Mouse (Mus musculus) kidney, adult 2 months (tissue): Measurements from ENCODE around the gene 4933405L10Rik. TPM values are rescaled to one million over a fixed set of nuclear protein-coding genes. Genes with fewer than 3 reads are reported as not detected.
A peak's percentile ranks its signal among the peaks of the same experiment; 100 is the strongest.

ENCODE experiments used
- DNase-seq: peaks from one replicate; pipeline ENCODE4 v3.0.0; 2021
- H3K27ac ChIP-seq: fragments of 200-500 bp; 2 replicates; pipeline ENCODE4 v1.5.1; 2012; ENCODE audit warnings: low read depth, low read length, control low read depth, inconsistent platforms; ENCODE audit not compliant: insufficient read depth
- H3K27me3 ChIP-seq: fragments of 200-500 bp; replicated peaks from 2 replicates; pipeline ENCODE4 v1.6.1; 2012; ENCODE audit warnings: mild to moderate bottlenecking, moderate library complexity, low read length, inconsistent platforms; ENCODE audit not compliant: control insufficient read depth, insufficient read depth
- H3K36me3 ChIP-seq: fragments of 200-500 bp; 2 replicates; pipeline ENCODE4 v1.6.1; 2012; ENCODE audit warnings: mild to moderate bottlenecking, moderate library complexity, low read length, inconsistent platforms; ENCODE audit not compliant: control insufficient read depth, insufficient read depth
- H3K4me1 ChIP-seq: fragments of 200-500 bp; 2 replicates; pipeline ENCODE4 v1.6.1; 2011; ENCODE audit warnings: low read length; ENCODE audit not compliant: control insufficient read depth, insufficient read depth
- H3K4me3 ChIP-seq: fragments of 200-500 bp; 2 replicates; pipeline ENCODE4 v1.5.1; 2011; ENCODE audit warnings: mild to moderate bottlenecking, low read depth, low read length, control low read depth; ENCODE audit not compliant: insufficient read depth
- CTCF ChIP-seq: fragments of 200-500 bp; conservative IDR thresholded peaks from 2 replicates; pipeline ENCODE4 v1.5.1; 2011; ENCODE audit warnings: low read depth, mild to moderate bottlenecking, control low read depth, low read length, moderate library complexity, mixed read lengths; ENCODE audit not compliant: insufficient read depth, insufficient read length
- POLR2A ChIP-seq: fragments of 200-500 bp; IDR thresholded peaks from one replicate; pipeline ENCODE4 v1.6.1; 2011; ENCODE audit warnings: low read depth, low read length, control low read depth
- WGBS: fragments of 180-500 bp; shearing (Covaris S2); methylation state at CpG from one replicate; pipeline ENCODE4 v1.1.7; 2018; 5-methylcytosine and 5-hydroxymethylcytosine counted together
- polyA plus RNA-seq: library from polyadenylated mRNA; depleted of rRNA; stranded (reverse); fragments of >200 nt; gene quantifications from 2 replicates; pipeline ENCODE4 v1.2.3, GENCODE M21; 2012

The 4933405L10Rik gene
- polyA plus RNA-seq, 1 experiment = 0.19 TPM

- TF ChIP-seq POLR2A (no peak), CTCF (no peak)
- peaks cover 4% of the 10 kb centered on the region for H3K4me1 ChIP-seq
- H3K36me3 ChIP-seq = no peaks in the 10 kb centered on the region; the same call in 1 of the 2 replicates
- H3K27ac ChIP-seq = peak within 1 kb of the TSS; percentile 93
- no peaks in the 10 kb centered on the region for H3K27me3 ChIP-seq
- H3K4me3 ChIP-seq = peak within 1 kb of the TSS; percentile 82
- under 1% methylated on average over 60 of the region's 60 CpGs for WGBS
- DNase-seq = peak; percentile 97
These were observed 6.3 kb upstream of the 4933405L10Rik start, which contains the start of the genes Acd and Pard6a for GRCm38 (mm10) chr8:105700966-105701824. Acd (minus strand) TSS chr8:105701102. Pard6a (plus strand) TSS chr8:105701148.

GRCm38 (mm10) chr8:105702001-105702401 lies 5.5 kb upstream of the 4933405L10Rik start:
- Histone ChIP-seq H3K4me3 (peak overlapping the region; percentile 82; the same call in 1 of the 2 replicates), H3K27me3 (no peaks in the 10 kb centered on the region), H3K4me1 (peaks cover 4% of the 10 kb centered on the region), H3K27ac (no peak overlapping the region), H3K36me3 (no peaks in the 10 kb centered on the region; the same call in 1 of the 2 replicates)
- TF ChIP-seq CTCF (no peak), POLR2A (no peak)
- WGBS = 45% methylated on average over 18 of the region's 18 CpGs
- no peak for DNase-seq

- H3K4me1 ChIP-seq = peaks cover 7% of the 10 kb centered on the region
- no peak overlapping the region for H3K4me3 ChIP-seq
- no peak for DNase-seq
- TF ChIP-seq POLR2A (no peak), CTCF (no peak)
- no peak overlapping the region for H3K27ac ChIP-seq
- WGBS = 94% methylated on average over 24 of the region's 24 CpGs
- H3K36me3 ChIP-seq = no peaks in the 10 kb centered on the region
- H3K27me3 ChIP-seq = no peaks in the 10 kb centered on the region
These were observed 4.6 kb upstream of the 4933405L10Rik start for GRCm38 (mm10) chr8:105702731-105703415.

GRCm38 (mm10) chr8:105704146-105704812 lies 3.2 kb upstream of the 4933405L10Rik start:
- Histone ChIP-seq H3K27me3 (no peaks in the 10 kb centered on the region), H3K4me3 (no peak overlapping the region), H3K4me1 (peaks cover 7% of the 10 kb centered on the region), H3K27ac (no peak overlapping the region), H3K36me3 (no peaks in the 10 kb centered on the region)
- no peak for DNase-seq
- TF ChIP-seq CTCF = no peak
- TF ChIP-seq POLR2A = no peak
- WGBS = 94% methylated on average over 34 of the region's 34 CpGs

GRCm38 (mm10) chr8:105704955-105705354 lies 2.5 kb upstream of the 4933405L10Rik start:
- TF ChIP-seq CTCF = no peak
- no peak for TF ChIP-seq POLR2A
- DNase-seq = no peak
- WGBS = 95% methylated on average over 6 of the region's 6 CpGs

GRCm38 (mm10) chr8:105706426-105706825 lies 1.0 kb upstream of the 4933405L10Rik start:
- no peak for TF ChIP-seq POLR2A
- TF ChIP-seq CTCF = no peak
- 79% methylated on average over 12 of the region's 12 CpGs for WGBS
- no peaks in the 10 kb centered on the region for H3K36me3 ChIP-seq

More at GRCm38 (mm10) chr8:105704955-105705354, 2.5 kb upstream of the 4933405L10Rik start:
- Histone ChIP-seq H3K36me3 (no peaks in the 10 kb centered on the region), H3K4me1 (peaks cover 7% of the 10 kb centered on the region), H3K27me3 (no peaks in the 10 kb centered on the region), H3K27ac (no peak overlapping the region), H3K4me3 (no peak overlapping the region)

GRCm38 (mm10) chr8:105708675-105709074 lies 1.2 kb downstream of the 4933405L10Rik start:
- no peak overlapping the region for H3K27ac ChIP-seq
- WGBS = 95% methylated on average over 8 of the region's 8 CpGs
- TF ChIP-seq CTCF = no peak
- TF ChIP-seq POLR2A = no peak

More at GRCm38 (mm10) chr8:105706426-105706825, 1.0 kb upstream of the 4933405L10Rik start:
- Histone ChIP-seq H3K27ac (no peak overlapping the region), H3K27me3 (no peaks in the 10 kb centered on the region), H3K4me3 (no peak overlapping the region), H3K4me1 (peaks cover 7% of the 10 kb centered on the region)
- DNase-seq = no peak

More at GRCm38 (mm10) chr8:105708675-105709074, 1.2 kb downstream of the 4933405L10Rik start:
- no peaks in the 10 kb centered on the region for H3K27me3 ChIP-seq
- H3K4me1 ChIP-seq = peaks cover 3% of the 10 kb centered on the region; the same call in 1 of the 2 replicates
- no peaks in the 10 kb centered on the region for H3K36me3 ChIP-seq
- DNase-seq = no peak
- H3K4me3 ChIP-seq = no peak overlapping the region
